Mouse (Mus musculus) frontal cortex, postnatal 36 days (tissue): ENCODE measurements around the gene Nr1i3.
A peak's percentile ranks its signal among the peaks of the same experiment; 100 is the strongest.

Source experiments
- DNase-seq, 2 experiments: peaks; one replicate each; pipeline ENCODE4 v3.0.0; 2022; ENCODE audit warnings: low spot score in 2 of 2

The Nr1i3 gene

GRCm38 (mm10) chr1:171251594-171252324, 38.0 kb downstream of the Nr1i3 start:
- DNase-seq, result no peak

DNA sequence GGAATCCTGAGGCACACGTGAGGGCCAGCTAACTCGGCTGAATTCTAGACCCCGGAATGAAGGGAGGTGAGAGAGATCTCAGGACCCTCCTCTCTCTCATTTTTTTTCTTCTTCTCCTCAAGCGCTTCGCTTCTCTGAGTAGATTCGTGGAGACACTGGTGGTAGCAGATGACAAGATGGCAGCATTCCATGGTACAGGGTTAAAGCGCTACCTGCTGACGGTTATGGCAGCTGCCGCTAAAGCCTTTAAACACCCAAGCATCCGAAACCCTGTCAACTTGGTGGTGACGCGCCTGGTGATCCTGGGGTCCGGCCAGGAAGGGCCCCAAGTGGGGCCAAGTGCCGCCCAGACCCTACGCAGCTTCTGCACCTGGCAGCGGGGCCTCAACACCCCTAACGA, 38.6 kb downstream of the Nr1i3 start:
- DNase-seq, result no peak

DNA sequence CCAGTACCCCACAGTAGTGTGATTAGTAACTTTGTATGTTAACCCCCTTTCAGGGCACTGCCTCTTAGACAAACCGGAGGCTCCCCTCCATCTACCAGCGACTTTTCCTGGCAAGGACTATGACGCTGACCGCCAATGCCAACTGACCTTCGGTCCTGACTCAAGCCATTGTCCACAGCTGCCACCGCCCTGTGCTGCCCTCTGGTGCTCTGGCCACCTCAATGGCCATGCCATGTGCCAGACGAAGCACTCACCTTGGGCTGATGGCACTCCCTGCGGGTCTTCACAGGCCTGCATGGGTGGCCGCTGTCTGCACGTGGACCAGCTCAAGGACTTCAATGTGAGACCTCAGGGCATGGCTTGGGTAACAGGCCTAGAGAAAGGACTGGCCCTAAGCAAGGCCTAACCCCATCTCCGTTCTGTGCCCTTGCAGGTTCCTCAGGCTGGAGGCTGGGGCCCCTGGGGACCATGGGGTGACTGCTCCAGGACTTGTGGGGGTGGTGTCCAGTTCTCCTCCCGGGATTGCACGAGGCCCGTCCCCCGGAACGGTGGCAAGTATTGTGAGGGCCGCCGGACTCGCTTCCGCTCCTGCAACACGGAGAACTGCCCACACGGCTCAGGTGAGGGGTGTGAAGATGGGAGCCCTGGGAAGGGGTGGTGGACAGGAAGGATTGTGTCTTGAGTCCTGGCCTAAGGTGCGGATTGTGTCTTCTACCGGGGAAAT, 42.5 kb downstream of the Nr1i3 start:
- no peak for DNase-seq

DNA sequence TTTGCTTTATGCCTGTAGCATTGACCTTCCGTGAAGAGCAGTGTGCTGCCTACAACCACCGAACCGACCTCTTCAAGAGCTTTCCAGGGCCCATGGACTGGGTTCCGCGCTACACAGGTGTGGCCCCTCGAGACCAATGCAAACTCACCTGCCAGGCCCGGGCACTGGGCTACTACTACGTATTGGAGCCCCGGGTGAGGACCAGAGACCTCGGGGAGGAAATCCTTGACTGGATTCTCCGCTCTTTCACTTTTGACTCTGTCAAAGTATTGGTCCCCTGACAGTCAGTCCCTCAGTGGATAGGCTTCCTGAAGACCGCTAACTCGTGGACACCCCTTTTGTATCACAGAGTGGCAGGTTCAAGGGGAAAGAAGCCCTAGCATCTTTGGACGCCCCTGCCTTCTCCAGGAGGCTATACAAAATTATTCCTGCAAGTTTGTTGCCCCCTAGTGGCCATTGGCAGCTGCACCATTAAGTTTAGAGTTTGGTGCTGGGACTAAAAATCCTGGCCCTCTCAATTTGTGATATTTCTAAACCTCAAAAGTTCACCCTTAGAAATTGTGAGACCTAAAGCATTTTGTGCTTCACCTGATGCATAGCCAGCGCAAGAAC, 43.3 kb downstream of the Nr1i3 start:
- peak; percentile 61 to 69 for DNase-seq

GRCm38 (mm10) chr1:171257781-171258180, 44.0 kb downstream of the Nr1i3 start:
- no peak for DNase-seq

DNA sequence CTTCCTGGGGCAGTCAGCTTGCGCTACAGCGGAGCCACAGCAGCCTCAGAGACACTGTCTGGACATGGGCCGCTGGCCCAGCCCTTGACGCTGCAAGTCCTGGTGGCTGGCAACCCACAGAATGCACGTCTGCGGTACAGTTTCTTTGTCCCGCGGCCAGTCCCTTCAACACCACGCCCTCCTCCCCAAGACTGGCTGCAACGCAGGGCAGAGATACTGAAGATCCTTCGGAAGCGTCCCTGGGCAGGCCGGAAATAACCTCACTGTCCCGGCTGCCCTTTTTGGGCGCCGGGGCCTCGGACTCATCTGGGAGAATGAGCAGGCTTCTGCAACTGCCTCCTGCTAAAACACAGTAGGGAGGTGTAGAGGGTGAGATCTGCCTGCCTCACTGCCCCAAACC, 45.2 kb downstream of the Nr1i3 start:
- DNase-seq, result no peak

DNA sequence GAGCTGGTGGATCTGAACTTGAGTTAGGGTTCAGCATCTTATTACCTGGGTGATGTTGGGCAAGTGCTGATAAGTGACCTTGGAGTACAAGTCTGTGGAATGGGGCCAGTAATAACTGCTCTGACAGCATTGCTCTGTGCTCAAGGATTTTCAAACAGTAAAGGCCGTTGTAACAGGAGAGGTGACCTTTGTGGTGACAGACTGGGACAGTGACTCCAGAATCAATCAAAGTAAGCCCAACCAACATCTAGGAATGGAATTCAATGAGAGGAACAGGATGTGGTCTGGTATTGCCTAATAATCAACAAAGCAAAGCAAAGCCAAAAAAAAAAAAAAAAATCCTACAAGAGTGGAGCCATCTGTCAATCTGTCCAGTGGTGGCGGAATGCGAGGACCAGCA, 46.5 kb downstream of the Nr1i3 start:
- DNase-seq, result no peak

DNA sequence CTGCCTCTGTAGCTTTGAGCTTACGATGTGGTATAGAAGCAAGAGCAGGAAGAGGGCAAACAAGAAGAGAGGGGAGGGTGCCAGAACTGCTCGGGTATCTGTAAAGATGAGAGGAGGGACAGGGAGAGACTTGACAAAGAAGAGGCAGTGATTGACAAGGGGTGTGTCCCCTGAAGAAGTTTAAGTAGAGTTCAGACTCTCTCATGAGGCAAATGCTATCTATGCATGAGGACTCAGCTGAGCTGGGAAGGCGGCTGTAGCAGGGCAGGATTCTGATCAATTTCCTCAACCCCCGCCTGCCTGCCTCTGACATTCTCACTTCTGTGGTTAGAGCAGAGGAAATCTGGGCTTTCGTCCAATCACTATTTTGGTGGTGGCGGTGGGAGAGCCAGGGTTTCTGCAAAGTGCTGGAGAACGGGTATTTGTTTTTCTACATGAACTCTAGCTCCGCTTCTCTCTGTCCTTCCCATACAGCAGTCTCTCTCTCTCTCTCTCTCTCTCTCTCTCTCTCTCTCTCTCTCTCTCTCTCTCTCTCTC, 48.9 kb downstream of the Nr1i3 start:
- DNase-seq, result peak; percentile 85 to 92

DNA sequence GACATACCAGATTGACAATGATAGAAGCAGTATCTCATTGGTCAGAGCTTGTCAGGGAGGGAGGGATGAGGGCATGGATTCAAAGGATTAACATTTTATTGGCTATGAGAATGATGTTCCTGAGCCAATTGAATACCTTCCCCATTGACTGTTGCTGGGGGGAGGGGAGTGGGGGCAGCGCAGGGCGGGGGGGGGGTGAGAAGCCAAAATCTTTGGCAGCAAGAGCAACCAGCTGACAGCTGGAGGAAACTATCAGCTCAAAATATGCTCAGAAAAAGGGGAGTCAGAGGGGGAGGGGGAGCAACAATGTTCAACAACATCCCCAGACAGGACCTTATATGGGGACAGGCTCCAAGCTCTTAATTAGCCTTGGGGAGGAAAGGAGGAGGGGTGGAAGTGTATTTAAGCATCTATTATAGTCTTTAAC, 49.4 kb downstream of the Nr1i3 start:
- DNase-seq, result peak in 1 of 2 experiments; percentile 54

GRCm38 (mm10) chr1:171263666-171264461, 50.1 kb downstream of the Nr1i3 start:
- DNase-seq, result no peak

DNA sequence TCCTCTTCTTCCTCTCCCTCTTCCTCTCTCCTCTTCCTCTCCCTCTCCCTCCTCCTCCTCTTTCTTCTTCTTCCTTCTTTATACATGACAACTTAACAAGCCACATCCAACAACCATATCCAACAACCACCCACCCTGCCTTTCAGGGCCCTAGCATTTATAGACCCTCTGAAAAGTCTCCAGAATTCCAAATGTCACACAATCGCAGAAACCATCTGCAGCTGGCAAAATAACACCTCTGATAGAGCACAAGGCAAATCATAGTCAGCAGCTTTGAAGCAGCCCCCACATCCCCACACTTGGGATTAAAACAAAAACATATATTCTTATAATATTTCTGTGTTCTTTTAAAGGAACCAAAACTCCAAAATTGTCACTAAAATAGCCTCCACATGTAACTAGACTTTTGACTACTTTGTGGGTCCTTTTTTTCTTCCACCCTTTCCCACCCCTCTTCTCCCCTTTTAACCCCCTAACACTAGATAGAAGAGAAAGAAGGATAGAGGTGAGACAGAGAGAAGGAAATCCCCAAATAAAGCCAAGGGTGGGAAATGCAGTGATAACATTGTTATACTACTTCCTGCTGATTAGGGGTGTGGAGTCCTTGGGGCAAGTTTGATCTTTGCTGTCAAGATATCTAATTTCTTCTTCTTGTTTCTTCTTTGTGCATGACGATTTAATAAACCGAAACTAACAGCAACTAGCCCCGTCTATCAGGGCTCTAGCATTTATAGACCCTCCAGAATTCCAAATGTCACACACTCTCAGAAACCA, 52.4 kb downstream of the Nr1i3 start:
- peak in 1 of 2 experiments; percentile 71 for DNase-seq

DNA sequence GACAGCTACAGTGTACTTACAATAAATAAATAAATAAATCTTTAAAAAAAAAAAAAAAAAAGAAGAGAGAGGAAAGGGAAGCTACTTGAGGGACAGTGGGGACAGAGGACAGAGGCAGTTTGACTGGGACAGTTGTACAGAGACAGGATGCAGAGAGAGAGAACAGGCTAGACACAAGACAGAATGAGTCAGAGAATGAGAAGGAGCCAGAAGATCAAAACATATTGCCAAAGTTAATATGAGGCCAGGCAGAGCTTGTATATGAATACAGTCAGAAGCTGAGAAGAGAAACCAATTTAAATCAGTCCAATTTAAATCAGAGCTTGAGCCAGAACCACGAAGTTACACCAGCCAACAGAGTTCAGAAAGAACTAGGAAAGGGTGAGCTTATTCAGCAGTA, 54.6 kb downstream of the Nr1i3 start:
- DNase-seq, result no peak

GRCm38 (mm10) chr1:171269848-171270572, 56.2 kb downstream of the Nr1i3 start, which contains the start of gene B4galt3:
B4galt3 (plus strand) TSS chr1:171270328.
- peak; percentile 96 for DNase-seq
